Mouse (Mus musculus) hindbrain, embryonic 15.5 days (tissue): ENCODE results near the gene Krtap19-4. TPM values are rescaled to one million over a fixed set of nuclear protein-coding genes. Genes with fewer than 3 reads are reported as not detected.

ENCODE experiments used
- polyA plus RNA-seq: library from polyadenylated mRNA; unstranded; fragments of >200 nt; fragmentation: Nextera tagmentation; extraction: Ambion mirVana; gene quantifications from 2 replicates; pipeline ENCODE4 v1.2.1, GENCODE M21; 2015

Krtap19-4 gene
- polyA plus RNA-seq, 1 experiment from 2014 or later, result not detected

Other genes with a start within 250 kb of the Krtap19-4 start
- not detected in 2 replicates for gene Krtap26-1, start 237.3 kb downstream of the Krtap19-4 start, polyA plus RNA-seq
- not detected in 2 replicates for gene Krtap27-1, start 213.4 kb downstream of the Krtap19-4 start, polyA plus RNA-seq
- gene 2310061N02Rik, start 177.1 kb downstream of the Krtap19-4 start, polyA plus RNA-seq, result not detected in 2 replicates
- not detected in 2 replicates for gene Krtap13-1, start 156.2 kb downstream of the Krtap19-4 start, polyA plus RNA-seq
- not detected in 2 replicates for gene Krtap13, start 133.5 kb downstream of the Krtap19-4 start, polyA plus RNA-seq
- gene 2310034C09Rik, start 126.2 kb downstream of the Krtap19-4 start, polyA plus RNA-seq, result not detected in 2 replicates
- gene 2310057N15Rik, start 110.9 kb downstream of the Krtap19-4 start, polyA plus RNA-seq, result not detected in 2 replicates
- gene Gm5965, start 107.2 kb downstream of the Krtap19-4 start, polyA plus RNA-seq, result not detected in 2 replicates
- not detected in 2 replicates for gene Gm20741, start 72.9 kb downstream of the Krtap19-4 start, polyA plus RNA-seq
- gene Krtap15, start 64.9 kb downstream of the Krtap19-4 start, polyA plus RNA-seq, result not detected in 2 replicates
- gene Krtap14, start 58.9 kb downstream of the Krtap19-4 start, polyA plus RNA-seq, result not detected in 2 replicates
- not detected in 2 replicates for gene Krtap19-1, start 15.7 kb downstream of the Krtap19-4 start, polyA plus RNA-seq
- gene Krtap19-2, start 10.8 kb downstream of the Krtap19-4 start, polyA plus RNA-seq, result not detected in 2 replicates
- not detected in 2 replicates for gene Krtap19-3, start 7.1 kb downstream of the Krtap19-4 start, polyA plus RNA-seq
- gene Krtap19-5, start 11.4 kb upstream of the Krtap19-4 start, polyA plus RNA-seq, result not detected in 2 replicates
- not detected in 2 replicates for gene Krtap19-9b, start 47.2 kb upstream of the Krtap19-4 start, polyA plus RNA-seq
- not detected in 2 replicates for gene Krtap16-3, start 77.8 kb upstream of the Krtap19-4 start, polyA plus RNA-seq
- gene Krtap22-2, start 125.7 kb upstream of the Krtap19-4 start, polyA plus RNA-seq, result not detected in 2 replicates
- not detected in 2 replicates for gene Gm10229, start 130.2 kb upstream of the Krtap19-4 start, polyA plus RNA-seq
- gene Krtap6-1, start 146.6 kb upstream of the Krtap19-4 start, polyA plus RNA-seq, result not detected in 2 replicates
- gene Gm10228, start 156.4 kb upstream of the Krtap19-4 start, polyA plus RNA-seq, result not detected in 2 replicates
- not detected in 2 replicates for gene Krtap6-5, start 162.8 kb upstream of the Krtap19-4 start, polyA plus RNA-seq
- not detected in 2 replicates for gene 1110025L11Rik, start 178.9 kb upstream of the Krtap19-4 start, polyA plus RNA-seq
- not detected in 2 replicates for gene Krtap6-3, start 198.9 kb upstream of the Krtap19-4 start, polyA plus RNA-seq